Mouse (Mus musculus): ENCODE measurements around the gene Fam208a.

- no peak for TF ChIP-seq CTCF (IDR thresholded peaks at IDR 0.05; ENCODE audit: borderline replicate concordance, insufficient read depth, low read length)
- no peak for TF ChIP-seq POLR2A (IDR thresholded peaks at IDR 0.05; ENCODE audit: low read depth, low read length)
These were observed 16.2 kb downstream of the Fam208a start for GRCm38 (mm10) chr14:27444851-27445281.
